Mouse (Mus musculus) frontal cortex, postnatal 10 days (tissue): Measurements from ENCODE around the gene Rbm4.
"Not testable (repeated sequence)": the region's sequence is repeated elsewhere in the genome, so short reads cannot be mapped to it uniquely, and the experiment has no call there.

ENCODE experiments used
- DNase-seq, 2 experiments: peaks; one replicate each; pipeline ENCODE4 v3.0.0; 2022; ENCODE audit warnings: low spot score in 2 of 2, mixed read lengths in 1 of 2

The Rbm4 gene

DNA sequence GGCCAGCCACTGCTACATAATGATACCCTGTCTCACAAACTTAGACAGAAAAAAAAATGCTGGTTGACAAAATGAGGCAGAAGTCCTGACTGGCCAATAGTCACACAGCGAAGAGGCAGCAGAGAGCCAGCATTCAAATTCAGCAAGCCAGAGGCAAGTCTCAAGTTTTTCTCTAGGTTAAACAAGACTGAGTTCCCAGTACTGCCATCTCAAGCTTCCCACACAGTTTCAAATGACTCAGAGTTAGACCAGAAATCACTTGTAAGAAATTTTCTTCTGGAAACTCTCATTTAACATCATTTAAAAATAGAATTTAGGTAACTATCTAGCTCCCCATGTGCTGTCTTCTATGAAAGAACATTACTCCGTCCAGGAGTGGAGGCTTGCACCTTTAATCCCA is 4.1 kb upstream of the Rbm4 start:
- DNase-seq = no peak

DNA sequence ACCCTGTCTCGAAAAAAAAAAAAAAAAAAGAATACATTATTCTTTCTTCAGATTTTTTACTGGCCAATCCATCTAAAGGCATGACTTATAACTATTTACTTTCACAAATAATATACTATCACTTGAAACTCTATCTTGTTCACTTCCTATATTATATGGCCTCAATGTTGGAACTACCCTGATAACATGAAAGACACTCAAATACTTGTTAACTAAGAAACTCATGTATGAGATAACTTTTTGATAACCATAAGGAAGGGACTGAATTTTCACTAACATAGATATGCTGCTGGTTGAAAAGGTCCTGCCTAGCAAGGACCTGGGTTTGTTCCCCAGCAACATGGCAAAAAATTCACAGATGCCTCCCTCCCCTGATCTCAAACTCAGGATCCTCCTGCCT is 2.2 kb upstream of the Rbm4 start:
- DNase-seq = no peak

DNA sequence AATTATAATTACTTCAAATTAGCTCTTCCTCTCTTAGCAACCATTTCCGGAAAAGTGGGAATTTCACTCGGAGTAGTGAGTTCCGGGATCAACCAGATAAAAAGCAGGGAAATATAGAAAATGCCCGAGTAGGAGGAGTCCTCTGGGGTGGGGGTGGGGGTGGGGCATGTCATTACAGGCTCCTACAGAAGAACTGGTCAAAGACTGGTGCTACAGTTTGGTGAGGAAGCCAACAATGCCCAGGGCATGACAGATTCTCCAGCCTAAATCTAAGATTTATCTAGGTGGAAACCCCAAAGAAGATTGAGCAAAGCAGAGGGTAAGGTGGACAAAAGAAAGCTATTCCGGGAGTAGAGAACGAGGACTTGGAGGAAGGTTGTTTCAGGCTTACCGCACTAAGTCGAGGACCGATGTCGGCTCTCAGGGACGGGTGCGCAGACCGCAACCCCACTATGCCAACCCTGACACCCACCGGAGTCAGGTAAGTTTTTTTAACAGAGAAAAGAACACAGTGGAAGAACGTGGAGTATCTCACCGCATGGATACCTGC is 345 bp downstream of the Rbm4 start:
- DNase-seq = no peak

DNA sequence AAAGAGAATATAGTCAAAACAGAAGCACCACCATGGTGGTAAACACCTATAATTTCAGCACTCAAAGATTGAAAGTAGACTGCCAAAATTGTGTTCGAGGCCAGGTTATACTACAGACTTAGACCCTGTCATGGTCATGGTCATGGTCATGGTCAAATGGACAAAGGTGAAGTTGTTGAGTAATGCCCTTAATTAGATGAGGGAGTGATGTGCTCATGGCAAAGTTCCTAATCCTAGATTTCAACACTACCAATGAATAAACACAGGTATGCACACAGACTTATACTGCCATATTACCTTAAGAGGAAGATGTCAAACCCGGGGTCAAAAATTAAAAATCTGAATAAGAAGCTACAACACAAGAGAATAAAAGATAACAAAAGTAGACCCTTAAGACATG is 7.4 kb downstream of the Rbm4 start:
- no peak for DNase-seq

DNA sequence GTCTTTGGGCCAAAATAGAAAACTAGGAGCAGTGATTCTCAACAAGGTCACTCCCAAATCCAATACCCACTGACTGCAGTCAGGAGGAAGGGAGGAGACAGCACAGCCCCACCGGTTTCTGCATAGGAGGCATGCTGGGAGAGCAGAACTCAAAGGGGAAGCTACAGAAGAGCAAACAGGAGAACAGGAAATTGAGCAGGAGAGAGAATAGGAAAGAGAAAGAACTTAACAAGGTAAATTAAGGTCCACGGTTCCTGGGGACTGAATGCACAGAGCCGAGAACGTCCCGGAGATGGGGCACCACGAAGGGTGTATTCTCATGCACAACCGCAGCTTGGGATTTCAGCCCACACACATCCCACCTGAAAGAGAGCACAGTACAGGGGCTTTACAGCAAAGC is 8.5 kb downstream of the Rbm4 start:
- DNase-seq = no peak

DNA sequence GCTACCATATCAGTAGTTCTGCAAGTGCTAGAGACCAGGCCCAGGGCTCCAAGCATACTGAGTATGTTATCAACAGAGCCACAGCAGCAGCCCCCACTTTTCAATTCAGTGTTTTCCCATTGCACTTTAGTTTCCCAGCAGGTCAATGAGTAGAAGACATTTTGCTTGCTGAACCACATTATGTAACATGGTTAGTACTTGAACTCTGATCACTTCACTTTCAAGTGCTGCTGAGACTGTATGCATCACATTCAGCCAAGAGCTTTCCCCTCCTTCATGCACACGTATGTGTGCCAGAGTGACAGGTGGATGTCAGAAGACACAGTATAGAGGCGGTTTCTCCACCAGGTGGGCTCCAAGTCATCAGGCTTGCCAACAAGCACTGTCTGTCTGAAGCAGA is 10.8 kb downstream of the Rbm4 start:
- DNase-seq = no peak

DNA sequence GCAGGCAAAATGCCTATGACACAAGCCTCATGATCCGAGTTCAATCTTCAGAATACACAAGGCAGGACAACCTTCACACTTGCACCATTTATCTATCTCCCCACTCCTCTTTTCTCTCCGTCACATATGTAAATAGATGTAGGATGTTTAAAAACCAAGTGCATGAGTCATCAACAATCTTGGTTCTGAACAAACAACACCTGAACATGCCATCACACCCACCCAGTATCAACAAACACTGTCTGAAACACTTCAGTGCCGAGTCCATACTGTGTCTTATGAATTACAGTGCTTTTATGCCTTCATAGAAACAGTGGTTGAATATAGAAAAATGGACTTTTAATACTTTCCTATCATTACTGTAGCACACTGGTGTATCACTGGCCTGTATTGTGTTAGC is 20.9 kb downstream of the Rbm4 start:
- no peak for DNase-seq

DNA sequence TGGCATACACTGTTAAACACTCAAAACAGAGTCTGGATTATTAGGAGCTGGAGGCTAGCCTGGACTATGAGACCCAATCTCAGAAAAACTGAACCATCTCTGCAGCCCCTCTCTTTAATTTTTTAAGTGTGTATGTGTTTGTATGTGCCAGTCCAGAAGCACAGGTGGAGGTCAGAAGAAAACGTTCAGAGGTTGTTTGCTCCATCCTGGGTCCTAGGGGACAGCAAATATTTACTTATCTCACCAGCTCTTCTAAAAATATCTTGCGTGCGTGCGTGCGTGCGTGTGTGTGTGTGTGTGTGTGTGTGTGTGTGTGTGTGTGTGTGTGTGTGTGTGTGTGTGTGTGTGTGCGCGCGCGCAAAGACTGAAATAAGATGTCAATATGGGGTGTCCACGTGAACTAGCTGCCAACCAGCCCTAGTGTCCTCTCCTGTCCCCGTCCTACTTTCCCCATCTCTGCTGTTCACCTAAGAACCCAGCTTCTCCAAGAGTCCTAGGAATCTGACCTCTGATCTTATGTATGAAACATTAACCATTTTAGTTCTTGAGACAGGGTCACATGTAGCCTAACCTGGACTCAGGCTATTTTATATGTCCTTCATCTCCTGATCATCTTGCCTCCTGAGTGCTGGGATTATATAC is 26.1 kb downstream of the Rbm4 start:
- DNase-seq = no peak

DNA sequence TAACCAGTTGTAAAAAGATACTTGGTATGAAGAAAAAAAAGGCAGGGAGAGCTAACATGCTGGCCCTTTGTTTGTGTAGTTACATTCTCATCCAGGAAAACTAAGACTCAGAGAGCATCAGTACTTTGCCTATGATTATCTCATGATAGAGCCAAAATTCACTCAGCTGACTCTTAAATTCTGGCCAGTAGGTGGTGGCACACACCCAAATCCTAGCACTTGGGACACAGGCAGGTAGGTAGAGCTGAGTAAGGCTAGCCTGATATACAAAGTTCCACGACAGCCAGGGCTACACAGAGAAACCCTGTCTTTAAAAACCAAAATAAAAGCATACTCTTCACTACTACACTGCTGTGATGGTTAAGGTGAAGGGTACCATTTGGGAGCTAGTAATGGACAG is 30.8 kb downstream of the Rbm4 start:
- no peak for DNase-seq

DNA sequence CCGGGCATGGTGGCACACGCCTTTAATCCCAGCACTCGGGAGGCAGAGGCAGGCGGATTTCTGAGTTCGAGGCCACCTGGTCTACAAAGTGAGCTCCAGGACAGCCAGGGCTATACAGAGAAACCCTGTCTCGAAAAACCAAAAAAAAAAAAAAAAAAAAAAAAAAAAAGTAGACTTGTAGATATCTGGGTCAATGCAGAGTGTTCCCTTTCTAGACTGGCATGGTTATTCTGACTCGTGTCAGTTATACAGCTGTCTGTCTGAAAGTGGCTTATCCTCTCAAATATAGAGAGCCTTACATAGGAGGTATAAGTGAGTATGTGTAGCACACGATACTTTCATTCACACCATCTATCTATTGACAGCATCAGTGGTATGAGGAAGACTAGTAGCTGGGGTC is 33.2 kb downstream of the Rbm4 start:
- not testable (repeated sequence) for DNase-seq

DNA sequence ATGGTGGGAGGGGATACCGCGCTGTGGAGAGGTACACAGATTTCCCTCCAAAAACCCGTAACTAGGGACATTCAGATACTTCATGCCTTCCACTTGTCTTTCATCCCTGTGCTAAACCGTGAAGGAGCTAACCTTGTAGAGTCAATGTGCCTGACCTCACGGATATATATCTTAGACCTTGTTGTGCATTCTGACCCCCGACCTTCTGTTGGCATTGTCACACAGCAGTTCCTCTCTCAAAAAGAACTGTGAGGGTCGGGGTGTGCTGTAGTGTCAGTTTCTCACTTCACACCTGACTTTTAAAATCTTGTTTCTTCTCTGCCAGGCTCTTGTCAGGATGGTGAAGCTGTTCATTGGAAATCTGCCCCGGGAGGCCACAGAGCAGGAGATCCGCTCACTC is 36.8 kb downstream of the Rbm4 start:
- DNase-seq = no peak

DNA sequence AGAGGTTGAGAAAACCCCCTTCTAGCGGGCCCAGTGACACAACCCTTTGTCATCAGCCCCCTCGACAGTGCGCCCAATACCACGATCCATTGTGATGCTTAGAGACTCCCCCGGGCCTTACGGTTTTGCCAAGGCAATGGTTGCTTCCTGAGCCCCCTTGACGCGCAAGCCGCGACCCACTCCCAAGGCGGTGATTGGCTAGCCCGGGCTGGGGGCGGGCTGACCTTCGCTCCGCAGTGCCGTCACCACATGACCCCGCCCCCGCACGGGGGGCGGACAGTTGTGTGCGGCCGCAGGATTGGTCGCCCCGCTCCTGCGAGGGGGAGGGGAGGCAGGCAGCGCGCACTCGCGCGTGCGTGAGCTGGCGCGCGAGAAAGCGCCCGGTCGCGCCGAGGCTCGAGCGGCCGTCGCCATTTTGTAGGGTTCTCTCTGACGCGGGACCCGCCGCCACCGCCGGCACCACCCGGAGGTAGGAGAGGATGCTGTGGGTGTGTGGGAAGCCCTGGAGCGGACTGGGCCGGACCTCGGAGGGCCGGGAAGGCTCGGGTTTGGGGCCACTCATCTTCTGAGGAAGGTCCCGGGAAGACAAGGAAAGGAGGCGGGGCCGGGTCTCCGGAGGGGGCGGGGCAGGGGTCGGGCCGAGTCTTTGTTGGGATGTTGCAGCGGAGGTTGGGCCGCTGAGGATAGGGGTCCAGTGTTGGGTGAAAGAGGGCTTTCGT is 37.3 kb downstream of the Rbm4 start, which contains the start of gene Rbm4b:
TSS of gene Rbm4b (plus strand) at position 305 of the 719 bp plus-strand sequence.
- peak; percentile 98 for DNase-seq

DNA sequence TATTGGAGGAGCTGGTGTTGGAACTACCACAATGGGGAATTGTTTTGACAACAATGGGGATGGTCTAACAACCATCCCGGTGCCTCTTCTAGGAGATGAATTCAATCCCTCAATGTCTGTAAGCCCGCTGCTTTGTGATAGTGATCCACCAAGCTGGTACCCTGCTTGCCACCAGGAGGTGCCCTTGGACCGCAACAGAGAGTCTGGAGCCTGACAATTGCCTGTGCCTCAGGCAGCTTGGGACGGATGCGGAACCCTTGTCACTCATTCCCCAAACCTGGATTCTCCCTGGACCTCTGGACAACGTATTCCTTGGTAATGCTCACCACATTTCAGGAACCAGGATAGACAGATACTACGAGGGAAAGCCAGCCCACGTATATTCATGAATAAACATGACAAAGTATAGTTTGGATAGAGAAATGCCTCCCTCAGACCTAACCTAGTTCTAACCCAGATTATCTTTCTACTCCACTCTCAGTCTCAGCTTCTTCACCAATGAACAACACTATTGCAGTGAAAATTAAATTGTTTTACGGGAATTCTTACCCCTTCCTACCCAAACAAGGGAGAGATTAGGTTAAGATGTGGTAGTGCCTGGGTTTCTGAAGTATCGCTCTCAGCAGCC is 38.0 kb downstream of the Rbm4 start:
- peak; percentile 80 to 86 for DNase-seq

DNA sequence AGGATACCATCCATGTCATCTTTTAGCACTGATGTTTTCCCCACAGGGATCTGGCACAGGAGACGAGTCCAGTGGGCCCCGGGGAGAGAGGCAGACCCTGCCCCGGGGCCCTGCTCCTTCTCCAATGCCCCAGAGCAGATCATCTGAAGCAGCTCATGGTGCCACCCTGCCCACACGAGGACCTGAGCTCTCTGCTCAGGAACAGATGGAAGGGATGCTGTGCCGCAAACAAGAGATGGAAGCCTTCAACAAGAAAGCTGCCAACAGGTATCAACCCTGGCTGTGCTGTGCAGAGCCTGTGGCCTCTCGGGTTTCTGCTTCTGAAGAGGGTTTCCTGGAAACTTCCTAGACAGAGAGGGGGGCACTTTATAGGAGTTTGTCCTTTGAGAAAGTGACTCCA is 43.7 kb downstream of the Rbm4 start:
- no peak for DNase-seq

DNA sequence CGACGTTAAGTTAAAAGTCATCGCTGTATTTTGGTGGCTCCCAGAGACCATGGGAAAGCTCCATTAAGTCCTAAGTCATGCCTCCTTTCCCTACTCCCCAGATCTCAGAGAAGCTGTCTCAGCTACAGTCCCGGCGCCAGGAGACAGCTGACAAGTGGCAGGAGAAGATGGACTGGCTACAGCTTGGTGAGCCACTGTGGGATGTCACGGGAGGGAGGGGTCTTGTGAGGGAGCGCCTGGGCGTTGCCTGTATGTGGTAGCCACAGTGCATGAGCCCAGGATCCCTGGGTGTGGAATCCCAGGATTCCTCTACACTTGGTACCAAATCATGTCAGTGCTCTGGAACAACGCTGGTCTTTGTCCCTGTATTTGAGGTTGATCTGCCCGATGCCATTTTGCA is 45.2 kb downstream of the Rbm4 start:
- DNase-seq = no peak

DNA sequence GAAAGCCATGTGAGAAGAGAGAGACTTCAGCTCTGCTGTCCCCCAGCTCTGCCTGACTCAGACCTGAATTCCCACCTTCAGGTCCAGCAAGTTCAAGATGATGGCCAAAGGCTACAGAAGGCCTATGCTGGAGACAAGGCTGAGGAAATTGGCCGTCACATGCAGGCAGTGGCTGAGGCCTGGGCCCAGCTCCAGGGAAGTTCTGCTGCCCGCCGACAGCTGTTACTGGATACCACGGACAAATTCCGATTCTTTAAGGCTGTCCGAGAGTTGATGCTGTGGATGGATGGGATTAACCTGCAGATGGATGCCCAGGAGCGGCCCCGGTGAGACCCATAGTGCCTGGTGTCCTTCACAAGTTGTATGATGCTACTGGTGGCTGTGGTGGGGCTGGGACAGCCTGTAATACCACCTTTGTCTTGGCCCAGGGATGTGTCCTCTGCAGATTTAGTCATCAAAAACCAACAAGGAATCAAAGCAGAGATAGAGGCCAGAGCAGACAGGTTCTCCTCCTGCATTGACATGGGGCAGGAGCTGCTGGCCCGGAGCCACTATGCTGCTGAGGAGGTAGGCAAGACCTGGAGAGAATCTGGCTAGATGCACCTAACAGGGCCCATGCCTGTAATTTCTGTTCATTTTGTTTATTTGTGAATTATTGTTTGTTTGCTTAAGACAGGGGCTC is 45.9 kb downstream of the Rbm4 start:
- no peak for DNase-seq

DNA sequence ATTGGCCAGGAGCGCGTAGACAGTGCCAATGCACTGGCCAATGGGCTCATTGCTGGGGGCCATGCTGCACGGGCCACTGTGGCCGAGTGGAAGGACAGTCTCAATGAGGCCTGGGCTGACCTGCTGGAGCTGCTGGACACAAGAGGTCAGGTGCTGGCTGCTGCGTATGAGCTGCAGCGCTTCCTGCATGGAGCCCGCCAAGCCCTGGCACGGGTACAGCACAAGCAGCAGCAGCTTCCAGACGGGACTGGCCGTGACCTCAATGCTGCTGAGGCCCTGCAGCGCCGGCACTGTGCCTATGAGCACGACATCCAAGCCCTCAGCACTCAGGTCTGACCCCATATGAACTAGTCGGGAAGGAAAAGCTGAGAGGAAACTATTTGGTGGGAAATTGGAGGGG is 47.1 kb downstream of the Rbm4 start:
- DNase-seq = no peak

DNA sequence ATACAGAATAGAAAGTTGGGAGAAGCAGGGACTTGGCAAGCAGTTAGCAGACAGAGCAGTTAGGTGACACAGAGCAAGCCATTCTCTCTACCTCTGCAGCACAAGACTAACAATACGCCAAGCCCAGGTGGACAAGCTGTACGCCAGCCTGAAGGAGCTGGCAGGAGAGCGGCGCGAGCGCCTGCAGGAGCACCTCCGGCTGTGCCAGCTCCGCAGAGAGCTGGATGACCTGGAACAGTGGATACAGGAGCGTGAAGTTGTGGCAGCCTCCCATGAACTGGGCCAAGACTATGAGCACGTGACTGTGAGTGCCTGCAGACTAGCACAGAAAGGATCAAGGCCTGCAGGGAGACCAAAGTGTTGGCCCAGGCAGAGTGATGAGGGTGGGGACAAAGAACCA is 48.0 kb downstream of the Rbm4 start:
- DNase-seq = no peak

DNA sequence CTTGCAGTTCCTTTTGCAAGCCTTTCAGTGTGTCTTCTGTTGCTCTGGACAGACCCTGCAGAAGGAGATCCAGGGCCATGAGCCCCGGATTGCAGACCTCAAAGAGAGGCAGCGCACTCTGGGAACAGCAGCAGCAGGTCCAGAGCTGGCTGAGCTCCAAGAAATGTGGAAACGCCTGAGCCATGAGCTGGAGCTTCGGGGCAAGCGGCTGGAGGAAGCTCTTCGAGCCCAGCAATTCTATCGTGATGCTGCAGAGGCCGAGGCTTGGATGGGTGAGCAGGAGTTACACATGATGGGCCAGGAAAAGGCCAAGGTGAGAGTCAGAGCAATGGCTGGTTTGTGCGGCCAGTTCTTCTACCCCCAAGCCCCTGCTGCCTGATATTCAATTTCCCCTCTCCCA is 48.6 kb downstream of the Rbm4 start:
- DNase-seq = no peak

DNA sequence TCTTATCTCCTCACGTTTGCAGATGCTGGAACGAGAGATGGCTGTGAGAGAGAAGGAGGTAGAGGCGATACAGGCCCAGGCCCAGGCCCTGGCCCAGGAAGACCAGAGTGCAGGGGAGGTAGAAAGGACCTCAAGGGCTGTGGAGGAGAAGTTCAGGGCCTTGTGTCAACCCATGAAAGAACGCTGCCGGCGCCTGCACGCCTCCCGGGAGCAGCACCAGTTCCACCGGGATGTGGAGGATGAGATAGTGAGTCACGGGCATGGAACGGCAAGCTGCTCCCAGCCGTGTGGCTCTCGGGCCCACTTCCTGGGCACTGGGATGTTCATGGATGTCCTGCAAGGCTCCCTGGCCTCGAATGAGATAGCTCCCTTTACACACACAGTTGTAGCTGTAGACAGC is 49.7 kb downstream of the Rbm4 start:
- DNase-seq = no peak

DNA sequence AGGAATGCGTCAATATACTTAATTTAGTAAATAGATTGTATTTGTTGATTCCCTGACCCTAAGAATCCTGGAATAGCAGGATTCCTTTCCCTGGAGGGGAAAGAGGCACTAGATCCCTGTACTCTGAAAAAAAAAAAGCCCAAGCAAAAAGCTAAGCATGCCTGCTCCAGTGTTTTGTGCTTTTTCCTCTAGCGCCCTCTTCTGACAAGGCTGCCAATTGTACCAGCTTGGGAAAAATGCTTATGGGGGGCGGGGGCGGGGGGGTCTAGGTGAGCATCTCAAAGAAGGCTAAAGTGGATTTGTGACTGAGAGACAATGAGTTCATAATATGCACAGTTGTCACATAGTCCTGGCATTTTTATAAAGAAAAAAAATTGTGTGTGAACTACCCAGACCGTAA is 50.2 kb downstream of the Rbm4 start:
- DNase-seq = no peak

DNA sequence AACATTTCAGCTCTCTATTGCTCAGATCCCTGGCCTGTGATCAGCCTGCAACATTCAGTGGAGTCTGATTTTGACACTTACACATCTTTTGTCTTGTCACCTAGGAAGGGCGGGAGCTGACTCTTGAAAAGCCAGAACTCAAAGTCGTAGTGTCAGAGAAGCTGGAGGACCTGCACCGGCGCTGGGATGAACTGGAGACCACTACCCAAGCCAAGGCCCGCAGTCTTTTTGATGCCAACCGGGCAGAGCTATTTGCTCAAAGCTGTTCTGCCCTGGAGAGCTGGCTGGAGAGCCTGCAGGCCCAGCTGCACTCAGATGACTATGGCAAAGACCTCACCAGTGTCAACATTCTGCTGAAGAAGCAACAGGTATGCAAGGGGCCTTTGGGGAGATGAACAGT is 51.5 kb downstream of the Rbm4 start:
- no peak for DNase-seq
